Mouse (Mus musculus) stomach, embryonic 16.5 days (tissue): ENCODE data around the gene Kmt5b. TPM values are rescaled to one million over a fixed set of nuclear protein-coding genes. Genes with fewer than 3 reads are reported as not detected.

Source experiments
- ATAC-seq: fragments of 200-750 bp; cut with Nextera tagmentation; 2 replicates; pipeline ENCODE4 v1.8.0; 2017; ENCODE audit warnings: moderate number of reproducible peaks, moderate TSS enrichment; ENCODE audit not compliant: insufficient read depth, low FRiP score
- H3K27ac ChIP-seq: fragments of 300-500 bp; sonication (generic); 2 replicates; pipeline ENCODE4 v1.5.1; 2014; ENCODE audit warnings: low read length
- H3K27me3 ChIP-seq: fragments of 300-500 bp; sonication (generic); 2 replicates; pipeline ENCODE4 v1.6.1; 2014; ENCODE audit warnings: low read length, control low read depth, mixed read lengths; ENCODE audit not compliant: control insufficient read depth, insufficient read depth
- H3K36me3 ChIP-seq: fragments of 300-500 bp; sonication (generic); 2 replicates; pipeline ENCODE4 v1.6.1; 2014; ENCODE audit warnings: low read length; ENCODE audit not compliant: control insufficient read depth, insufficient read depth
- H3K4me1 ChIP-seq: fragments of 300-500 bp; sonication (generic); 2 replicates; pipeline ENCODE4 v1.6.1; 2014; ENCODE audit warnings: low read length, control low read depth, mixed read lengths; ENCODE audit not compliant: control insufficient read depth, insufficient read depth
- H3K4me2 ChIP-seq: fragments of 300-500 bp; sonication (generic); 2 replicates; pipeline ENCODE4 v1.6.1; 2014; ENCODE audit warnings: low read depth, low read length, mixed read lengths
- H3K4me3 ChIP-seq: fragments of 300-500 bp; sonication (generic); replicated peaks from 2 replicates; pipeline ENCODE4 v1.5.1; 2014; ENCODE audit warnings: mild to moderate bottlenecking, low read length
- H3K9ac ChIP-seq: fragments of 300-500 bp; sonication (generic); 2 replicates; pipeline ENCODE4 v1.6.1; 2014; ENCODE audit warnings: low read length
- H3K9me3 ChIP-seq: fragments of 300-500 bp; sonication (generic); replicated peaks from 2 replicates; pipeline ENCODE4 v1.6.1; 2016; ENCODE audit warnings: low read length, control low read depth; ENCODE audit not compliant: control insufficient read depth
- WGBS: fragments of 180-500 bp; shearing (Covaris S2); extraction: QIAGEN DNeasy Blood & Tissue Kit; methylation state at CpG from one replicate; pipeline ENCODE4 v1.1.7; 2014; 5-methylcytosine and 5-hydroxymethylcytosine counted together
- polyA plus RNA-seq: library from polyadenylated mRNA; unstranded; fragments of >200 nt; fragmentation: Nextera tagmentation; extraction: Ambion mirVana; gene quantifications from 2 replicates; pipeline ENCODE4 v1.2.1, GENCODE M21; 2015

Kmt5b gene
- polyA plus RNA-seq, 1 experiment from 2014 or later, result 22.6 TPM

GRCm38 (mm10) chr19:3805526-3805925 lies 38.3 kb downstream of the Kmt5b start:
- Histone ChIP-seq H3K27me3 (no peaks in the 10 kb centered on the region), H3K4me2 (no peak overlapping the region), H3K9me3 (no peaks in the 10 kb centered on the region), H3K9ac (no peak overlapping the region), H3K27ac (no peak overlapping the region), H3K36me3 (peaks cover 12% of the 10 kb centered on the region), H3K4me3 (no peak overlapping the region), H3K4me1 (0 out of 2 replicates have a peak, but pooled peaks cover 2% of the 10 kb centered on the region)
- ATAC-seq, result no peak
- WGBS, result 87% methylated on average over 7 of the region's 7 CpGs

- ATAC-seq, result no peak
- Histone ChIP-seq H3K4me1 (no peaks in the 10 kb centered on the region), H3K9me3 (no peaks in the 10 kb centered on the region), H3K36me3 (peaks cover 10% of the 10 kb centered on the region), H3K27ac (no peak overlapping the region), H3K27me3 (no peaks in the 10 kb centered on the region), H3K9ac (no peak overlapping the region), H3K4me2 (no peak overlapping the region), H3K4me3 (no peak overlapping the region)
- WGBS, result 90% methylated on average over 10 of the region's 10 CpGs
These were observed 43.5 kb downstream of the Kmt5b start for GRCm38 (mm10) chr19:3810536-3811233.

- Histone ChIP-seq H3K4me1 (no peaks in the 10 kb centered on the region), H3K9me3 (no peaks in the 10 kb centered on the region), H3K4me3 (no peak overlapping the region), H3K4me2 (no peak overlapping the region), H3K27me3 (no peaks in the 10 kb centered on the region), H3K36me3 (peaks cover 6% of the 10 kb centered on the region; the same call in 1 of the 2 replicates), H3K9ac (no peak overlapping the region), H3K27ac (no peak overlapping the region)
- ATAC-seq, result no peak
- WGBS, result 84% methylated on average over 10 of the region's 10 CpGs
These were observed 47.2 kb downstream of the Kmt5b start for GRCm38 (mm10) chr19:3814461-3814860.

- WGBS, result 65% methylated on average over 12 of the region's 12 CpGs
- ATAC-seq, result no peak
These were observed 48.6 kb downstream of the Kmt5b start for GRCm38 (mm10) chr19:3815824-3816223.

GRCm38 (mm10) chr19:3819080-3819479 lies 51.9 kb downstream of the Kmt5b start:
- ATAC-seq, result no peak
- Histone ChIP-seq H3K36me3 (peaks cover 6% of the 10 kb centered on the region; the same call in 1 of the 2 replicates), H3K4me3 (no peak overlapping the region), H3K27me3 (no peaks in the 10 kb centered on the region), H3K27ac (no peak overlapping the region), H3K9ac (no peak overlapping the region), H3K4me2 (no peak overlapping the region), H3K9me3 (no peaks in the 10 kb centered on the region), H3K4me1 (no peaks in the 10 kb centered on the region)
- WGBS, result 64% methylated on average over 2 of the region's 2 CpGs

More at GRCm38 (mm10) chr19:3815824-3816223, 48.6 kb downstream of the Kmt5b start:
- Histone ChIP-seq H3K27me3 (no peaks in the 10 kb centered on the region), H3K9me3 (no peaks in the 10 kb centered on the region), H3K9ac (no peak overlapping the region), H3K4me2 (no peak overlapping the region), H3K27ac (no peak overlapping the region), H3K36me3 (peaks cover 6% of the 10 kb centered on the region; the same call in 1 of the 2 replicates), H3K4me3 (no peak overlapping the region), H3K4me1 (no peaks in the 10 kb centered on the region)

- 57% methylated on average over 2 of the region's 2 CpGs for WGBS
- no peak overlapping the region for H3K27ac ChIP-seq
- H3K27me3 ChIP-seq, result no peaks in the 10 kb centered on the region
- H3K9me3 ChIP-seq, result no peaks in the 10 kb centered on the region
- no peak overlapping the region for H3K9ac ChIP-seq
- H3K4me3 ChIP-seq, result no peak overlapping the region
- H3K4me2 ChIP-seq, result no peak overlapping the region
- ATAC-seq, result no peak
- no peaks in the 10 kb centered on the region for H3K4me1 ChIP-seq
- H3K36me3 ChIP-seq, result no peaks in the 10 kb centered on the region
These were observed 52.8 kb downstream of the Kmt5b start for GRCm38 (mm10) chr19:3819899-3820444.

GRCm38 (mm10) chr19:3825044-3825443 lies 57.8 kb downstream of the Kmt5b start:
- no peaks in the 10 kb centered on the region for H3K4me1 ChIP-seq
- H3K4me2 ChIP-seq, result no peak overlapping the region
- H3K4me3 ChIP-seq, result no peak overlapping the region
- H3K27me3 ChIP-seq, result no peaks in the 10 kb centered on the region
- H3K9ac ChIP-seq, result no peak overlapping the region
- ATAC-seq, result no peak
- H3K9me3 ChIP-seq, result no peaks in the 10 kb centered on the region
- H3K27ac ChIP-seq, result no peak overlapping the region
- no peaks in the 10 kb centered on the region for H3K36me3 ChIP-seq

GRCm38 (mm10) chr19:3829863-3830262 lies 62.6 kb downstream of the Kmt5b start:
- WGBS, result 85% methylated on average over 3 of the region's 3 CpGs
- Histone ChIP-seq H3K9me3 (no peaks in the 10 kb centered on the region), H3K4me1 (0 out of 2 replicates have a peak, but pooled peaks cover 8% of the 10 kb centered on the region), H3K4me2 (no peak overlapping the region), H3K27ac (no peak overlapping the region), H3K4me3 (no peak overlapping the region), H3K36me3 (no peaks in the 10 kb centered on the region), H3K9ac (no peak overlapping the region), H3K27me3 (no peaks in the 10 kb centered on the region)
- ATAC-seq, result no peak

- 65% methylated on average over 8 of the region's 8 CpGs for WGBS
- Histone ChIP-seq H3K9me3 (no peaks in the 10 kb centered on the region), H3K4me1 (0 out of 2 replicates have a peak, but pooled peaks cover 8% of the 10 kb centered on the region), H3K27me3 (no peaks in the 10 kb centered on the region), H3K9ac (no peak overlapping the region), H3K27ac (no peak overlapping the region; the same call in 1 of the 2 replicates), H3K36me3 (no peaks in the 10 kb centered on the region), H3K4me3 (no peak overlapping the region), H3K4me2 (no peak overlapping the region)
- no peak for ATAC-seq
These were observed 64.5 kb downstream of the Kmt5b start for GRCm38 (mm10) chr19:3831716-3832115.
